Mouse (Mus musculus) ovary, postnatal 36 days (tissue): ENCODE results near the gene Dolpp1.

Experiments used
- DNase-seq: peaks from one replicate; pipeline ENCODE4 v3.0.0; 2022; ENCODE audit warnings: low spot score, mixed read lengths

Gene Dolpp1

GRCm38 (mm10) chr2:30379307-30379706 is 12.7 kb upstream of the Dolpp1 start:
- DNase-seq, result no peak

GRCm38 (mm10) chr2:30380564-30381376 is 11.3 kb upstream of the Dolpp1 start:
- no peak for DNase-seq

GRCm38 (mm10) chr2:30381377-30381725 is 10.7 kb upstream of the Dolpp1 start:
- no peak for DNase-seq

- no peak for DNase-seq
These were observed 7.2 kb upstream of the Dolpp1 start for GRCm38 (mm10) chr2:30384814-30385213.

- DNase-seq, result no peak
These were observed 6.5 kb upstream of the Dolpp1 start for GRCm38 (mm10) chr2:30385591-30385990.

- no peak for DNase-seq
These were observed 5.1 kb upstream of the Dolpp1 start for GRCm38 (mm10) chr2:30386913-30387312.

- no peak for DNase-seq
These were observed 3.1 kb upstream of the Dolpp1 start for GRCm38 (mm10) chr2:30389000-30389399.

- peak; percentile 75 for DNase-seq
These were observed 719 bp downstream of the Dolpp1 start for GRCm38 (mm10) chr2:30392577-30393369.

GRCm38 (mm10) chr2:30393370-30393656 is 1.3 kb downstream of the Dolpp1 start:
- no peak for DNase-seq

GRCm38 (mm10) chr2:30395757-30396156 is 3.7 kb downstream of the Dolpp1 start:
- no peak for DNase-seq

- DNase-seq, result no peak
These were observed 4.2 kb downstream of the Dolpp1 start for GRCm38 (mm10) chr2:30396246-30396645.

- DNase-seq, result no peak
These were observed 6.0 kb downstream of the Dolpp1 start for GRCm38 (mm10) chr2:30397986-30398512.

- DNase-seq, result no peak
These were observed 7.4 kb downstream of the Dolpp1 start for GRCm38 (mm10) chr2:30399191-30400171.

- DNase-seq, result no peak
These were observed 9.5 kb downstream of the Dolpp1 start for GRCm38 (mm10) chr2:30401581-30401980.

GRCm38 (mm10) chr2:30402351-30402826 is 10.3 kb downstream of the Dolpp1 start:
- no peak for DNase-seq

GRCm38 (mm10) chr2:30402843-30403242 is 10.8 kb downstream of the Dolpp1 start:
- no peak for DNase-seq

- no peak for DNase-seq
These were observed 11.8 kb downstream of the Dolpp1 start for GRCm38 (mm10) chr2:30403870-30404269.

- DNase-seq, result no peak
These were observed 15.2 kb downstream of the Dolpp1 start for GRCm38 (mm10) chr2:30407221-30407620.

GRCm38 (mm10) chr2:30407778-30408177 is 15.7 kb downstream of the Dolpp1 start:
- DNase-seq, result no peak

GRCm38 (mm10) chr2:30408452-30409100 is 16.5 kb downstream of the Dolpp1 start:
- no peak for DNase-seq

- DNase-seq, result no peak
These were observed 17.6 kb downstream of the Dolpp1 start for GRCm38 (mm10) chr2:30409454-30410176.
